Mouse (Mus musculus): ENCODE data around the gene Susd3.

DNA sequence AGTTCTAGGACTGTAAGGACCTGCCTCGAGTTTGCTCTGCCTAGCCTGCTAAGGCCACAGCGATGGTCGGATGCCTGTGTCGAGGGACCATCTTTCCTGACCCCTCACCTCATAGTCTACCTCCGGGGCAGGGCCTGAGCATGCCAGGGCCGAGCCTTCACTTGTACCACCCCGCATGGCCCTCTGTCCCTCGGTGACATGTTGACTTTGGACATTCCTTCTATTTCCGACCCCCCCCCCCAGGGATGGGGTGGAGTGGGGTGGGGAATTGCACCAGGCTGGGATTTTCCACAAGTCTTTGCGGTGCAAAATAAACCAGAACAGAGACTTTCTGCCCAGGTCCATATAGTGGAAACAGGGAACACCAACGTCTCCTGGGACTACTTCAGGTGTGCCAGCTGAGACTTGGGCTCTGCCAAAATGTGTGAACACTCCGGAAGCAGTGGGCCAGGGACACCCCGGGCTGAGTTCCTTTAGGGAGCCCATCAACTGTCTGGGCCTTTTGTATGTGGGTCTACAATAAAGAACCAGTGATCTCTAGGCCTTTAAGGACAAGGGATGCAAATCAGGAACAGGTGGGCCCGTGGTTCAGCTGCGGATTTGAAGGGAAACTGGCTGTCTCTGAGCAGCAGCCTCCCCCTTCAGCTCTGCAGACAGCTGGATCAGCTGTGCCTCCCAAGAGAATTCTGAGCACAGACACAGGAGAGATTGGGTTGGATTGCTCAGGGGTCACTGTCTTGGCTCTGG lies 60.1 kb downstream of the Susd3 start:
- TF ChIP-seq POLR2A (IDR thresholded peaks at IDR 0.05; ENCODE audit: borderline replicate concordance, control insufficient read depth, low read depth, low read length) (no peak), CTCF (IDR thresholded peaks at IDR 0.05; ENCODE audit: control insufficient read depth, insufficient read depth, low read length) (no peak)
